Mouse (Mus musculus): ENCODE results near the gene Yif1a. TPM values are rescaled to one million over a fixed set of nuclear protein-coding genes. Genes with fewer than 3 reads are reported as not detected.

Yif1a gene
- 10 to 100 TPM; 70.4 to 70.8 TPM for total RNA-seq (2021)
- long read RNA-seq, experiment 1, transcript Yif1a-206 (7 exons, 1,018 nt), result minor isoform, 6 of 108 reads
- long read RNA-seq, experiment 1, transcript Yif1a-201 (8 exons, 1,488 nt), result major isoform, 100 of 108 reads
- long read RNA-seq, experiment 1, partial matches to known transcripts, result 0 of 108 reads
- long read RNA-seq, experiment 1, other reads (novel, unspliced or antisense), result 2 of 108 reads
- long read RNA-seq, experiment 2, transcript Yif1a-201 (8 exons, 1,488 nt), result major isoform, 80 of 89 reads
- long read RNA-seq, experiment 2, partial matches to known transcripts, result 4 of 89 reads
- long read RNA-seq, experiment 2, other reads (novel, unspliced or antisense), result 2 of 89 reads

DNA sequence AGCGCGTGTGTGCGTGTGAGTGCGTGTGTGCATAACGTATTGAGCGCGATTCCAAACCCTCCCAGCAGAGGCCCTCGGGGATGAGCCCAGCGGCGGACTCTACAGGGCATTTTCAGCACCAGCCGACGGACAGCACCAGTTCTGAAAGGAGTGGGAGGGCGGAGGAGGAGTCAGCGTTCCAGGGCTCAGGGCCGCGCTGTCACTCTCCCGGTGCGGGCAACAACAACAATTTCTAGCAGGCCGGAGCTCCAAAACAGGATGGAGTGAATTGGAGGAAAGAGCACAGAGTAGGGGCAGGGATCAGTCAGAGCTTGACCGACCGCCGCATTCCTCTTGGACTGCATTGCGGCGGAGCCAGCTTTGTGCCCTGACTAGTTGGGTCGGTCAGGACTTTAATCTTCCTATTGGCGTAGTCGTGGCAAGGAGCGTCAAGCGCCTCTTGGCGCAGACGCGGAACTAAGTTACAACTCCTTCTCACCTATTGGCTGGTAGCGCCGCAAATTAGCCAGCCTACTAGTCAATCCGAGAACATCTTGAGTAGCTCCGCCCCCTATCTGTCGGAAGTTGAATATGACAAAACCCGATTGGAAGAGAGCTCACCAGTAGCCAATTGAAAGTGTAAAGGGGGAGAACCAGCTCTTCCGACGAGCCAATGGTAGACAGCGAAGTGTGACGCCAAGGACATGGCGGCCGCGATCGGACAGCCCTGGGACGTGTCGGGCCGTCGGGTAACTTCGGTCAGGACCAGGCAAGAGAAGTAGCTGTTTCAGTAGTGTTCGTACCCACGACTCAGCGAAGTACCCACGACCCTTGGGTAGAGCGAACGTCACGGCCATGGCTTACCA lies at the start of gene Yif1a:
TSS of gene Yif1a (plus strand) at position 655 of the 845 bp plus-strand sequence.
- peak; percentile 93 to 96 for DNase-seq
- intact Hi-C loops (cut with DNase I), result loop anchor here (2.0 kb wide), 1 partner anchor 17 kb away; no protein-coding TSS in a partner anchor

DNA sequence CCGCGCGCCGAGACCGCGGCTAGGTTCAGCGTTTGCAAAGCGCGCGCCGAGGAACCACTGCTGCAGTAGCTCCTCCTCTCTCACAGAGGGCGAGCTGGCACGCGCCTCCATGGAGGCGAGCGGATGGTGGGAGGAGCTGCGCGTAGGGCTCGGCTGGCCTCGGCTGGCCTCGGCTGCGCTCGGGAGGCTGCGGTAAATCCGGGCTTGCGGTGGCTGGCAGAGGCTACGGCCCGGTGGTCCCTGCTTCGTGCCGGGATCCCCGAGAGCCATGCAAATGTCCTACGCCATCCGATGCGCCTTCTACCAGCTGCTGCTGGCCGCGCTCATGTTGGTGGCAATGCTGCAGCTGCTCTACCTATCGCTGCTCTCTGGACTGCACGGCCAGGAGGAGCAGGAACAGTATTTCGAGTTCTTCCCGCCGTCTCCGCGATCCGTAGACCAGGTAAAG lies 49.6 kb upstream of the Yif1a start, which contains the start of the genes B4gat1 and AC124502.3:
TSS of gene B4gat1 (plus strand) at position 118 of the 448 bp plus-strand sequence.
TSS of gene AC124502.3 (plus strand) at position 183 of the 448 bp plus-strand sequence.
- DNase-seq, result peak; percentile 91 to 93
- intact Hi-C loops (cut with DNase I), result no loop called here

DNA sequence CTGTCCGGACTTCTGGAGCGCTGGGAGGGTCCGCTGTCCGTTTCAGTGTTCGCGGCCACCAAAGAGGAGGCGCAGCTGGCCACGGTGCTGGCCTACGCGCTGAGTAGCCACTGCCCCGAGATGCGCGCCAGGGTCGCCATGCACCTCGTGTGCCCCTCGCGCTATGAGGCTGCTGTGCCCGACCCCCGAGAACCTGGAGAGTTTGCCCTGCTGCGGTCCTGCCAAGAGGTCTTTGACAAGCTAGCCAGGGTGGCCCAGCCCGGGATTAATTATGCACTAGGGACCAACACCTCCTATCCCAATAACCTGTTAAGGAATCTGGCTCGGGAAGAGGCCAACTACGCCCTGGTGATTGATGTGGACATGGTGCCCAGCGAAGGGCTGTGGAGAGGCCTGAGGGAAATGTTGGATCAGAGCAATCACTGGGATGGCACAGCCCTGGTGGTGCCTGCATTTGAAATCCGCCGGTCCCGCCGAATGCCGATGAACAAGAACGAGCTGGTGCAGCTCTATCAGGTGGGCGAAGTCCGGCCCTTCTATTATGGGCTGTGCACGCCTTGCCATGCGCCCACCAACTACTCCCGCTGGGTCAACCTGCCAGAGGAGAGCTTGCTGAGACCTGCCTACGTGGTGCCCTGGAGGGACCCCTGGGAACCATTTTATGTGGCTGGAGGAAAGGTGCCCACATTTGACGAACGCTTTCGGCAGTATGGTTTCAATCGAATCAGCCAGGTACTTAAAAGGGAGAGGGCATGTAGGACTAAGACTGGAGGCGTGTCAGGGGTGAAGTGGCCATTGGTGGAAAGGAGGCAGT lies 48.8 kb upstream of the Yif1a start:
- intact Hi-C loops (cut with DNase I), result no loop called here

GRCm38 (mm10) chr19:5040862-5041523 lies 47.3 kb upstream of the Yif1a start, which contains the start of gene Brms1:
Gene Brms1 (plus strand): TSS chr19:5041354.
- peak; percentile 88 to 94 for DNase-seq
- intact Hi-C loops (cut with DNase I), result no loop called here

More for the DNA sequence above, 48.8 kb upstream of the Yif1a start:
- no peak for DNase-seq

DNA sequence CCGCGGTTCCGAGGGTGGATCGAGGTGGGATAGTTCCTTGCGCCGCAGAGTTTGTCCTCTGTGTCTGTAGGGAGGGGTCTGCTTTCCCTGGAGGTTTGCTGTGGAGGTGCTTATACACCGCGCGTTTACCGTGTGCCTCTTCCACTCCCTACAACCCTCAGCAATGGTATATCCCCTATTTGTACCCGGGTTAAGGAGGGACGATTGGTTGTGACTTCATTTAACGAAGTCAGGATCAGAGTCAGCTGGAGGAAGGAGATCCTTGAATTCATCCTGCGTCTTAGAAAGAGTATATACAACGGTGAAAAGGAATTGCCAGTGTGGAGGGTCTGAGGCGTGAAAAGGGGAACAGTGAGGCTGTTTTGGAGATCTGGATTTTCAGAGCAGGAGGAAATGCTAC lies 46.8 kb upstream of the Yif1a start:
- intact Hi-C loops (cut with DNase I), result no loop called here
- DNase-seq, result no peak

DNA sequence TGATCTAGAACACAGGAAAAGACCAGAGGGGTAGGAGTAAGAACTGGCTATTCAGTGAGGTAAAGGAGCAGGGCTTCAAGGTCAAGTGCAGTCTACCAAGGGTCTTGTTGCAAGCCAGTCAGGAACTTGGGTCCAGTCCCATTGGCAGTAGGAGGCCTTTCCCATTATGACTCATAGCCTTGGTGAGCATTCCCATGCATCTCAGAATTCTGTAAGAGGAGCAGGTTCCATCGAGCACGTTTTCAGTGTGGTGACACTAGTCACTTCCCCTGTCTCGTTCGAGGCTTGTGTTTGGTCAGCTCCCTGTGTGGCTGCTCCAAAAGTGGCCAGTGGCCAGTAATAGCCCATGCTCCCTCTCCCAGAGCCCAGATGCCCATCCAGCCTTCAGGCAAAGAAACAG lies 42.8 kb upstream of the Yif1a start:
- intact Hi-C loops (cut with DNase I), result no loop called here
- no peak for DNase-seq

GRCm38 (mm10) chr19:5048138-5049056 lies 39.9 kb upstream of the Yif1a start:
- intact Hi-C loops (cut with DNase I), result no loop called here

GRCm38 (mm10) chr19:5049325-5049724 lies 39.0 kb upstream of the Yif1a start:
- DNase-seq, result no peak
- intact Hi-C loops (cut with DNase I), result no loop called here

More at GRCm38 (mm10) chr19:5048138-5049056, 39.9 kb upstream of the Yif1a start:
- DNase-seq, result no peak

- DNase-seq, result peak; percentile 48 to 54
- intact Hi-C loops (cut with DNase I), result no loop called here
Measured at GRCm38 (mm10) chr19:5050047-5050905, 38.1 kb upstream of the Yif1a start, which contains the start of gene Rin1. Gene Rin1 (plus strand): TSS chr19:5050481.

DNA sequence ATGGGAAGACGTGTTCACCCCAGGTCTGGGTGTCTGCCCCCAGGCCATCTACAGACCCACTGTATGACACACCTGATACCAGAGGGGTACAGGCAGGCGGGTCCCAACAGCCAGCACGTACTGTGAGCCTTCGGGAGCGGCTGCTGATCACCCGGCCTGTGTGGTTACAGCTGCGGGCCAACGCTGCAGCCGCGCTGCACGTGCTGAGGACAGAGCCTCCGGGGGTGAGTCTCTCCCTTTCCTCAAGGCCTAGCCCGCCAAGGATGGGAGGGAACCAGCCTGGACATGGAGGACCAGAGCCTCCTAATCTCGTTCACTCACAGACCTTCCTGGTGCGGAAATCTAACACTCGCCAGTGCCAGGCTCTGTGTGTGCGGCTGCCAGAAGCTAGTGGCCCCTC lies 37.3 kb upstream of the Yif1a start:
- intact Hi-C loops (cut with DNase I), result no loop called here
- peak in 1 of 2 experiments; percentile 23 for DNase-seq

DNA sequence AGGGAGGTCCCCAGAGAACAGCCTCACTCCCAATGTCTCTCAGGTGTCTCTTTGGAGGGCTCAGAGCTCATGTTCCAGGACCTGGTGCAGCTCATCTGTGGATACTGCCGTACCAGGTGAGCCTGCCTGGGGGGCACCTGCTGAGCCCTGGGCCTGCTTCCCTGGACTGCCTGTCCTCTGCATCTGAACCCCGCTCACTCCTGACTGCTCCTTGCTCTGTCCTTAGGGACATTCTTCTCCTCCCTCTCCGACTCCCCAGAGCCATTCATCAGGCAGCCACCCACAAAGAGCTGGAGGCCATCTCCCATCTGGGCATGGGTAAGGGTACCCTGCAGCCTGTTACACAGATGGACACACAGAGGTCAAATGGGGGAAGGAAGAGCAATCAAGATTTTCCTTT lies 36.8 kb upstream of the Yif1a start:
- intact Hi-C loops (cut with DNase I), result no loop called here

GRCm38 (mm10) chr19:5052166-5052822 lies 36.0 kb upstream of the Yif1a start:
- intact Hi-C loops (cut with DNase I), result no loop called here
- DNase-seq, result no peak

More for the DNA sequence above, 36.8 kb upstream of the Yif1a start:
- no peak for DNase-seq

- intact Hi-C loops (cut with DNase I), result no loop called here
- DNase-seq, result no peak
Measured at GRCm38 (mm10) chr19:5052853-5053252, 35.5 kb upstream of the Yif1a start.

DNA sequence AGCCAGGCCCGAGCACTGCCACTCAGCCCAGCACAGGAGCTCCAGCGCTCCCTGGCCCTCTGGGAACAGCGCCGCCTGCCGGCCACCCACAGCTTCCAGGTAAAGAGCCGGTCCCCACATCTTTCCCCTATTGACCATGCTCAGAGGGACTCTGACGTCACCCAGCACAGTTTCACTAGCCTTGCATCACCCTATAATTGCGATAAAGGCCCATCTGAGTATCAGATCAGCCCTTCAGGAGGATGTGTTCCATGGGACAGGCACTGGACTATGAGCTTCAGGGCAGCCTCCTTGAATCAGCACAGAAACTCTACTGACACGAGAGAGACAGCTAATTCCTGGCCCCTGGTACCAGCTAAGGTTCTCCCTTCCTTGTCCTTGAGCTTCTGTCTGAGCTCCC lies 34.4 kb upstream of the Yif1a start:
- peak; percentile 57 to 68 for DNase-seq

DNA sequence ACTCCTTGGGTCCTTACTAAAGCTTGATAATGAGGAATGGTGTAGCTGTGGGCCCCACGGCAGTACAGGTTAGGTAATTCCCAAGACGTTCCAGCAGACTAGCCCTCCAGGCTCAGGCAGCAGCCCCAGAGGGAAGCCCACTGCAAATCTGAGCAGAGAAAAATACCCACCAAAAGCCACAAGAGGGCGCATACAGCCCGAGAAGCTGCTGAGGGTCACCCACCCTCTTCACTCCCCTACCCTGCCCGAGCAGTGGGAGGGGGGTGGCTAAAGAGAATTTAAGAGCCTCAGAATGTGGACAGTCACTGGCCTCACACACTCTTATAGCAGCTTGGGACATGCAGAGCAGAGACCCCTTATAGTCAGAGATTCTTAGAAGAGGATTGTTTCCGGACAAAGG lies 32.1 kb upstream of the Yif1a start:
- DNase-seq, result peak; percentile 50 to 67
- intact Hi-C loops (cut with DNase I), result loop anchor here (1.0 kb wide), 1 partner anchor 17 kb away; no protein-coding TSS in a partner anchor

More for the DNA sequence above, 34.4 kb upstream of the Yif1a start:
- intact Hi-C loops (cut with DNase I), result no loop called here

GRCm38 (mm10) chr19:5057876-5058775 lies 30.2 kb upstream of the Yif1a start:
- intact Hi-C loops (cut with DNase I), result no loop called here
- no peak for DNase-seq

All from heart, postnatal 14 days (tissue).